Mouse (Mus musculus): Measurements from ENCODE around the gene Saxo1. TPM values are rescaled to one million over a fixed set of nuclear protein-coding genes. Genes with fewer than 3 reads are reported as not detected.

Saxo1 gene
- total RNA-seq, 2 experiments from 2014 or later = not detected

DNA sequence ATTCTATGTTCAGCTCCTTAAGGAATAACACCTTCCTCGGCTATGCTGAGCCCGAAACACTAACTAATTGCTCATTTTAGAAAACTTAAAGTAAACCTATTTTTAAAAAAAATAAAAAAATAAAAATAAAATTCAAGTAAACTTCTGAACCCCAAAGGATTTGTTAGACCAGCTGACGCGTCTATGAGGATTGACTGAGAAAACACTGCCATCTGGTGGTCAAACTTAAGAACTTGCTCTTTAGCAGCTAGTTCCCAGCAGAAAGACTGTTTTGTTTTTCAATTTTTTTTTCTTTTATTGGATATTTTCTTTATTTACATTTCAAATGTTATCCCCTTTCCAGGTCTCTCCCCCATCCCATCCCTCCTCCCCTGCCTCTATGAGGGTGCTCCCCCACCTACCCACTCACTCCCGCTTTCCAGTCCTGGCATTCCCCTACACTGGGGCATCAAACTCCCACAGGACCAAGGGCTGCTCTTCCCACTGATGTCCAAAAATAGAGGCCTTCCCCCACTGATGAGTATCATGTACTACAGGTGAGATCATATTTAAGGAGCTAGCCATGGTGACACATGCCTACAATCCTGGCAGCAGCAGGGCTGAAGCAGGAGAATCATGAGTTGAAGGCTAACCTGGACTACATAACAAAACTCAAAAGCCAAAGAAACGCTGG is 3.0 kb downstream of the Saxo1 start:
- no peak for DNase-seq (ENCODE audit: extremely low spot score in 1 of 2, low spot score in 2 of 2)
- intact Hi-C loops (cut with DNase I) = loop anchor here (2.0 to 10.0 kb wide), 3 partner anchors 724 to 1393 kb away; no protein-coding TSS in a partner anchor
- Histone ChIP-seq H3K4me3 (no peak overlapping the region), H3K27ac (no peak overlapping the region)
- TF ChIP-seq CTCF (IDR thresholded peaks at IDR 0.05) = peak; percentile 74

DNA sequence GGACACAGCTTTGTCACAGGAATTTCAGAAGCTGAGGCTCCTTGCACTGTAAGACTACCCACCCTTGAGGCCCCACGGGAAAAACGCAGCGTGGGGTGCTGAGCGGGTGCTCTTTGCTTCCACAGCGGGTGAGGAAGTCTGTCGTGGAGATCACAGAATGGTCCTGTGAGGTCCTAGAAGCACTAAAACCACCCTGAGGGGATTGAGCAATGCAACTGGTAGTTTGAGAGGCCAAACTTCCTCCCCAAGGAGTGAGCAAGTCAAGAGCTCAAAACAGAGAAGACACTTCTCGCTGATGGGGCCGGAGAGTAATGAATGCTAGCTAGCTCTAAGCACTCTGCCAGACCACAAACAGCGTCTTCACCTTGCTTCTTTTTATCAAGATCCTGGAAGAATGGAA is 9.8 kb downstream of the Saxo1 start:
- Histone ChIP-seq H3K27ac (no peak overlapping the region), H3K4me3 (no peak overlapping the region)
- intact Hi-C loops (cut with DNase I) = loop anchor here (10.0 kb wide), 1 partner anchor 524 kb away; no protein-coding TSS in a partner anchor
- TF ChIP-seq CTCF (IDR thresholded peaks at IDR 0.05) = no peak
- no peak for DNase-seq (ENCODE audit: extremely low spot score in 1 of 2, low spot score in 2 of 2)

DNA sequence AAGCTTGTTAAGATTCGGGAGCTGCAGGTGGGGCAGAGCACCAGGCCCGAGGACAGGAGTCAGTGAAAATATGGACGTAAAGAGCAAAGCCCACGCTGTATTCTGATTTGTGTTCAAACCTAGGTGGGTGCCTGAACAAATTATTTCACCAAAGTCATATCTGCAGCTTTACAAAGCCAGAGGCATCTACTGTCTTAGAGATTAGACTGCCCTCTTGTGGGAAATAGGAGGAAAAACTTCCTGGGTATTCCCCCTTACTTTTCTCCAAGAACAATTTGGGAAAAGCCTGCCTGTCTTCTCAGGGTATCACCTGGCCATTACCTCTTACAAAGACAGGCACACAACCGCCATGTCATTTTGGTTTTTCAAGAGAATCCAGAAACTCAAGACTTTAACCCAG is 12.5 kb downstream of the Saxo1 start:
- peak; percentile 74 for TF ChIP-seq CTCF (IDR thresholded peaks at IDR 0.05)
- intact Hi-C loops (cut with DNase I) = loop anchor here (1.0 to 10.0 kb wide), 2 partner anchors 521 to 715 kb away; no protein-coding TSS in a partner anchor
- no peak overlapping the region for H3K27ac ChIP-seq
- no peak for DNase-seq (ENCODE audit: extremely low spot score in 1 of 2, low spot score in 2 of 2)
- no peak overlapping the region for H3K4me3 ChIP-seq

DNA sequence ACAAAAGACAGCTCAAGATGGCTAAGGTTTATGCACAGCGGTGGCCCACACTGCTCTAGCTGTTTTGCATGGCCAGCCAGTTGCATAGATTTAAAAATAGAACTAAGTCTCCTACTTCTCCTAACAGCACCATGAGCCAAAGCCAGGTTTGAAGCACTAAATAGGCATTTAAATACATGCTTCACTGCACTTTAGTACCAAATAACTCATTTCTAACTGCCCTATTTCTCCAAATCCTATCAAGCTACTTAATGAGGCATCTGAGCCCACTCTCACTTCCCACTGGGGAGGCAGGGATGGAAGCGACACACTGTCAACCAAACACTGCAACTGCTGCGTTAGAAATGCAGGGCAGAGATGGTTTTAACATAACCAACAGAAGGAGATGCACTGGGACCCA is 14.1 kb downstream of the Saxo1 start:
- TF ChIP-seq CTCF (IDR thresholded peaks at IDR 0.05) = no peak
- no peak overlapping the region for H3K4me3 ChIP-seq
- no peak for DNase-seq (ENCODE audit: extremely low spot score in 1 of 2, low spot score in 2 of 2)
- intact Hi-C loops (cut with DNase I) = loop anchor here (10.0 kb wide), 1 partner anchor 519 kb away; no protein-coding TSS in a partner anchor
- H3K27ac ChIP-seq = no peak overlapping the region

DNA sequence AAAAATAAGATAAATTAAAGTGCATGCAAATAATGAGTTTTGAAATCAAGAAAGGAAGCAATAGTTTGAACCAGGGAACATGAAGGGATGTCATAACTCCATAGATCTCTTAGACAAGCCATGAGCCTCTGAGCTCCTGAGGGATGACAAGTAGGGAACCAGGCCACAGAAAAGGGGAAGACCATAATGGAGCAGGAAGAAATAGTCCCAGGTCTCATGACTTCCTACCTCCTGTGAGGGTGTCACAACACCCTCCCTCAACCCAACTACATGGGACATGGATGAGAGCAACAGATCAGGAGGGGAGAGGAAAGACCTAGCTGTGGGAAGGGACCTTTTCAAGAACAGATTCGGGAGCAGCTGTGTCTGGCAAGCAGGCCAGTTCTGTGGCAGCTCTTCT is 16.6 kb downstream of the Saxo1 start:
- DNase-seq (ENCODE audit: extremely low spot score in 1 of 2, low spot score in 2 of 2) = no peak
- H3K4me3 ChIP-seq = no peak overlapping the region
- intact Hi-C loops (cut with DNase I) = loop anchor here (10.0 kb wide), 1 partner anchor 517 kb away; no protein-coding TSS in a partner anchor
- no peak for TF ChIP-seq CTCF (IDR thresholded peaks at IDR 0.05)
- H3K27ac ChIP-seq = no peak overlapping the region

DNA sequence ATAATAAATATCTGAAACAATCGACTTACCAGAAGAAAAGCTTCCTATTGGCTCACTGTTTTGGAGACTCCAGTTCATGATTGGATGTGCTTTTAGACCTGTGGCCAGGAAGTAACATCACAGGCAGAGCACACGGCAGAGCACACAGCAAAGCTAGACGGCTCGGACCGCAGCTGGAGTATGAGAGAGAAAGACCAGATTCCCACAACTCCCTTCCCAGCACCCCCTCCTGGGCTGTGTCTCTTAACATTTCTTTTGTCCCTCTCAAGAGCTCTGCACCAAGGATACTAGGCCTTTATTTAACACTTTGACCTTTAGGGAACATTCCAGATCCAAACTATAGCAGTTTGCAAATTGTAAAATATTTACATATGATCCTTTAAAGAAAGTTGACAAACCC is 19.2 kb downstream of the Saxo1 start:
- TF ChIP-seq CTCF (IDR thresholded peaks at IDR 0.05) = no peak
- no peak overlapping the region for H3K27ac ChIP-seq
- no peak overlapping the region for H3K4me3 ChIP-seq
- DNase-seq (ENCODE audit: extremely low spot score in 1 of 2, low spot score in 2 of 2) = peak in 1 of 2 experiments; percentile 6
- intact Hi-C loops (cut with DNase I) = no loop called here

DNA sequence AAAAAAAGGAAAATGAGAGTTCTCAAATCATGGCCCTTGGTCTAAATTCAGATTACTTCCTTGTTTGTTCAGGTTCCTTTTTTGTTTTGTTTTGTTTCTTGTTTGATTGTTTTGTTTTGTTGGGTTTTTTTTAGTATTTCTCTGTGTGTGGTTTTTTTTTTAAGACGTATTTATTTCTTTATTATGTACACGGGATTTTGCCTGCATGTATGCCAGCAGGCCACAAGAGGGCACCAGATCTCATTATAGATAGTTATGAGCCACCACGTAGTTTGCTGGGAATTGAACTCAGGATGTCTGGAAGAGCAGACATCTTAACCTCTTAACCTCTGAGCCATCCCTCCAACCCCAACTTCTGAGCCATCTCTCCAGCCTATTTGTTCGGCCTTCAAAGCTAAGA is 20.2 kb downstream of the Saxo1 start:
- TF ChIP-seq CTCF (IDR thresholded peaks at IDR 0.05) = peak; percentile 72
- intact Hi-C loops (cut with DNase I) = no loop called here
- peak in 1 of 2 experiments; percentile 12 for DNase-seq (ENCODE audit: extremely low spot score in 1 of 2, low spot score in 2 of 2)
- H3K4me3 ChIP-seq = no peak overlapping the region
- no peak overlapping the region for H3K27ac ChIP-seq

DNA sequence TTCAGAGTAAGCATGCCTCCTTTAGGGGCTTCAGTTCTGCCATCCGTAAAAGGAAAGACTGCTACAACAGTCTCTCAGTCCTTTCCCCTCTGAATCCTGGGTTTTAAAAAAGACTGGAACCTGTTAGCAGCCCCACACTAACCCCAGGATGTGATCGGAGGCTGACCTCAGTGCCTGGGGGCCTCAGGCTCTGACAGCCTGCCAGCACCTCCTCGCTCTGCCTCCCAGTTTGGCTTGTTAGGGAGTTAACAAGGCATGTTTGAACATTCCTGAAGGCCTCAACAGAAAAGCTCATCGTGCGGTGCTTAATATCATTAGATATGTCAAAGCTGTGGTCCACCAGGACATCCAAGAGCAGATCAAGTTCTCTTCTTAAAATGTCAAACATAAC is 24.0 kb downstream of the Saxo1 start:
- H3K27ac ChIP-seq = no peak overlapping the region
- intact Hi-C loops (cut with DNase I) = no loop called here
- DNase-seq (ENCODE audit: extremely low spot score in 1 of 2, low spot score in 2 of 2) = no peak
- no peak for TF ChIP-seq CTCF (IDR thresholded peaks at IDR 0.05)
- H3K4me3 ChIP-seq = no peak overlapping the region

DNA sequence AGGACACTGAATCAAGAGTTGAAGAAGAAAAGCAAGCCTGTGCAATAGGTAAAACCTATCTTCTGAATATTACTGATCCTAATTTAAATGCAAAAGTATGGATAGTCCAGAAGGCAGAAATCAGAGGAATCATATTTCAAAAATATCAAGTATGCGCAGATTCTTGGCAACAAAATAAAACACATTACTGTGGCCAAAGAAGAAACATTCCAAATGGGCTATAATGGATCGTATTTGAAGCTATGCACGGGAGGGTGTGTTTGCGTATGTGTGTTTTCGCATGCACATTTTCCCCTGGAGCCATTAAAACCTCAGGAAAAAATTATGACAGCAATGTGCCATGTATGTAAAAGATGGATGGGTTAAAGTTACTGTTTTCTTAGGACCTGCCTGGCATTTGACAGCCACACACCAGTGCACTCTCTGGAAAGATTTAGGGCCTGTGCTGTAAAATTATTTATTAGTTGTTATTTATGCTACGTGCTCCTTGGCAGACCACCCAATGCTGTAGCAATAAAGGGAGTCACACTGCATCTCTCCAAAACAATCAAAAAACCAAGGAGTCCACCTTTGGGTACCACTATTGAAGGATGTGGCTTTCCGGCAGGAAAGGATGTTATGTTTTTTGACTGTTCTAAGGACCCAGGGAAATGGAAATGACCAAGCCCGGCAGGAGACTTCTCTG is 24.6 kb downstream of the Saxo1 start:
- Histone ChIP-seq H3K27ac (no peak overlapping the region), H3K4me3 (no peak overlapping the region)
- intact Hi-C loops (cut with DNase I) = no loop called here
- no peak for TF ChIP-seq CTCF (IDR thresholded peaks at IDR 0.05)
- no peak for DNase-seq (ENCODE audit: extremely low spot score in 1 of 2, low spot score in 2 of 2)

DNA sequence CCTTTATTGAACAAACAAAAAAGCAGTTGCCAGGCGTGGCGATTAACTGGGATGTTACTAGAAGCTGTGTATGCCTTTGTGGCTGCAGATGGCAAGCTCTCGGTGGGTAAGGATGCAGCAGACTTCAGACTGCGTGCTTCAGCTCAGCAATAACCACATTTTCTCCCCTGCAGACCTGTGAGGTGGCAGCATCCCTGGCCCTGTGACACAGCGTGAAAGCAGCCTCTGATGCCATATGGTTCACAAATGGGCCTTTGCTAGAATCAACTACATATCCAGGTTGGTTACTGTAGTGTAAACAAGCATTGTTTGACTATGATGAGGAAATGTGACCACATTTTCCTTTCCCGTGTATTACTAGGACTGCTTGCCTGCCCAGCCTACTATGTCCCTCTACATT is 29.0 kb downstream of the Saxo1 start:
- intact Hi-C loops (cut with DNase I) = no loop called here
- no peak for TF ChIP-seq CTCF (IDR thresholded peaks at IDR 0.05)
- no peak overlapping the region for H3K4me3 ChIP-seq
- DNase-seq (ENCODE audit: extremely low spot score in 1 of 2, low spot score in 2 of 2) = no peak
- no peak overlapping the region for H3K27ac ChIP-seq

DNA sequence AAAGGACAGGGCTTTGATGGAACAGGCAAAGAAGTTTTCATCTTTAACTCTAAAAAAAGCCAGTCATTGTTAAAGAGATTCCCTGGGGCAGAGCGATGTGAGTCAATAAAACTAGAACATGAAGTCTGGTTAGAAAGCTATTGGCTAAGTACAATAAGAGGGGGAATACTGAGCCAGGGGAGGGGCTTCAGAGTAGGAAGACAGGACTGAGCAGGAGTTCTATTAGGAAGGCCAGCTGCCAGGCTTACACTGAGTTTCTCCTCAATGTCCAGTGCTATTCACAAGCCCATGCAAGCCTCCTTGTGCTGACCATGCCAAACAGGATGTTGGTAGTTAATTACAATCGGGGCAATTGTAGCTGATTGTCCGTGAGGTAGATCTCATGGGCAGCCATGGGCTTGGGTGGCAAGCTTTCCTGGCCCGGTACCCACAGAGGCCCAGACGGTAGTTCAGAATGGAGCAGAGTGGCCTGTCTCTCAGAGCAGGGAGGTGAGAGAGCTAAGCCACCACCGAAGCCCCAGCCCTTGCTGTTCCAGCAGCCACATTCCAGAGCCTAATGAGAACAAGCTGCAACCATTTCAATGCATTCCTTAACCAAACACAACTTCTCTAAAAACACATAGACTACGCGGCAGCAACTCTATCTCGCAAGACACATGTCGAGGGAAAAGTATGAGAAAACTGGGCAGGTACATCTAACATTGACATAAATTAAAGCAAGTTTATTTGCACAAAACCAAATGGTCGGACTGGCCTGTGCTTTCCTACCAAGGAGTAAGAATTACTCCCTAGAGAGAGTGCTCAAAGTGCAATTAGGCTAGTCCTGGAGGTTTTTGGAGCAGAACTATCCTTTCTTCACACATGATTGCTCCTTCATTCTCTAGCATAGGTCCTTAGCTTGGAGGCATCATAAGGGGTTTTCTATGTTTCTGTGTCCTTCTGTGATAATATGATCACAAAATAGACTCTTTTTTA is 30.7 kb downstream of the Saxo1 start:
- Histone ChIP-seq H3K4me3 (no peak overlapping the region), H3K27ac (no peak overlapping the region)
- intact Hi-C loops (cut with DNase I) = no loop called here
- no peak for TF ChIP-seq CTCF (IDR thresholded peaks at IDR 0.05)
- DNase-seq (ENCODE audit: extremely low spot score in 1 of 2, low spot score in 2 of 2) = no peak

DNA sequence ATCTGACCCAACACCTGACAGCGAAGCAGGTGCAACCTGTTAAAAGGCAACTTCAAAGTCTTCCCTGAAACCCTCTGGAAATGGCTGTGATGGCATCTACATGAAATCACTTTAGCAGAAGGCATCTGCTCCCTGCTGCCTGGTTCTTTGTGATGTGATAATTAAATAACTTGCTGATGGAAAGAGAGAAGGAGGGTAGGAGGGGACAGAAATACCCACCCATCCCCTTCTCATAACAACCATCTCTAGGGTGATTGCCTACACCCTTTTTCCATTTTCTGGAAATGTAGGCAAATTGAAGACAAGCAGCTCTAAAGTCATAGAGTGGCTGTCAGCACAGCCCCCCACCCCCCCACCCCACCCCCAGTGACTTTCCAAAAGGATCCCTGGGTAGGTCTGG is 33.6 kb downstream of the Saxo1 start:
- Histone ChIP-seq H3K27ac (no peak overlapping the region), H3K4me3 (no peak overlapping the region)
- intact Hi-C loops (cut with DNase I) = no loop called here
- no peak for DNase-seq (ENCODE audit: extremely low spot score in 1 of 2, low spot score in 2 of 2)
- no peak for TF ChIP-seq CTCF (IDR thresholded peaks at IDR 0.05)
